In genomic region chr3:101500393-101501051, GRCm38 (mm10) we compare ENCODE assay signal across 10 mouse cellular contexts.
DNase-seq lines count a peak whose midpoint lies in the region; ATAC-seq and TF ChIP-seq lines count a peak whose summit lies in the region.
"Had no signal": no experiment of that assay in that cellular context is flagged by ENCODE, and none has a peak within 500 bp of the region (broad histone marks: within the 10 kb centered on the region; RNA-seq: fewer than 3 reads in every experiment).

No protein-coding gene starts in this region.

- H3K27ac ChIP-seq in hindbrain, postnatal 0 days = no peak overlapping the region
- H3K27ac ChIP-seq in hindbrain, embryonic 14.5 days = no peak overlapping the region
- no peak overlapping the region for H3K27ac ChIP-seq in limb, embryonic 10.5 days
- H3K27ac ChIP-seq: embryonic facial prominence, embryonic 12.5 days; liver, embryonic 13.5 days had no signal

- H3K4me2 ChIP-seq in hindbrain, postnatal 0 days (ENCODE audit: low read depth, low read length) = no peak overlapping the region
- H3K4me2 ChIP-seq in hindbrain, embryonic 14.5 days (replicated peaks) = no peak overlapping the region
- H3K4me2 ChIP-seq: embryonic facial prominence, embryonic 12.5 days; liver, embryonic 13.5 days had no signal

- no peak overlapping the region for H3K9ac ChIP-seq in hindbrain, postnatal 0 days (replicated peaks; ENCODE audit: low read length)
- no peak overlapping the region for H3K9ac ChIP-seq in hindbrain, embryonic 14.5 days
- H3K9ac ChIP-seq: embryonic facial prominence, embryonic 12.5 days; liver, embryonic 13.5 days had no signal

- no peaks in the 10 kb centered on the region for H3K9me3 ChIP-seq in hindbrain, postnatal 0 days (ENCODE audit: low read length)
- H3K9me3 ChIP-seq in hindbrain, embryonic 14.5 days (ENCODE audit: control insufficient read depth, low read length) = no peaks in the 10 kb centered on the region
- no peaks in the 10 kb centered on the region for H3K9me3 ChIP-seq in limb, embryonic 10.5 days (replicated peaks)
- H3K9me3 ChIP-seq: embryonic facial prominence, embryonic 12.5 days; liver, embryonic 13.5 days had no signal

- no peaks in the 10 kb centered on the region for H3K36me3 ChIP-seq in hindbrain, postnatal 0 days (ENCODE audit: insufficient read depth, low read length)
- no peaks in the 10 kb centered on the region for H3K36me3 ChIP-seq in hindbrain, embryonic 14.5 days (replicated peaks; ENCODE audit: control insufficient read depth, insufficient read depth)
- H3K36me3 ChIP-seq in limb, embryonic 10.5 days = no peaks in the 10 kb centered on the region
- H3K36me3 ChIP-seq: embryonic facial prominence, embryonic 12.5 days; liver, embryonic 13.5 days had no signal

- intact Hi-C loops in heart, postnatal 14 days (cut with DNase I) = no loop called here

- 69% methylated on average over 11 of the region's 11 CpGs for WGBS in hindbrain, postnatal 0 days
- WGBS in hindbrain, embryonic 14.5 days = 77% methylated on average over 11 of the region's 11 CpGs
- 85% methylated on average over 11 of the region's 11 CpGs for WGBS in limb, embryonic 10.5 days

- DNase-seq in hindbrain, postnatal 0 days (ENCODE audit: low spot score) = no peak
- no peak for DNase-seq in hindbrain, embryonic 14.5 days (ENCODE audit: low spot score)
- peak; percentile 71 to 78 for DNase-seq in adrenal gland, postnatal 36 days
- peak; percentile 37 to 49 for DNase-seq in heart, postnatal 14 days
- DNase-seq in lung, postnatal 10 days = peak; percentile 74
- no peak for DNase-seq in thymus, postnatal 14 days
- DNase-seq in layer of hippocampus, postnatal 25 days (ENCODE audit: extremely low spot score in 1 of 2, low spot score in 1 of 2) = no peak
- DNase-seq in limb, embryonic 10.5 days (ENCODE audit: low spot score) = no peak
- DNase-seq: liver, embryonic 13.5 days had no signal

- H3K4me3 ChIP-seq in hindbrain, postnatal 0 days (ENCODE audit: low read length) = no peak overlapping the region
- H3K4me3 ChIP-seq in hindbrain, embryonic 14.5 days (replicated peaks; ENCODE audit: low read length) = no peak overlapping the region
- no peak overlapping the region for H3K4me3 ChIP-seq in limb, embryonic 10.5 days
- H3K4me3 ChIP-seq: embryonic facial prominence, embryonic 12.5 days; liver, embryonic 13.5 days had no signal

- H3K27me3 ChIP-seq in hindbrain, postnatal 0 days (ENCODE audit: insufficient read depth, low read length) = no peaks in the 10 kb centered on the region
- no peaks in the 10 kb centered on the region for H3K27me3 ChIP-seq in hindbrain, embryonic 14.5 days (ENCODE audit: control insufficient read depth, insufficient read depth, low read length)
- no peaks in the 10 kb centered on the region for H3K27me3 ChIP-seq in limb, embryonic 10.5 days (ENCODE audit: low read depth, poor library complexity, severe bottlenecking)
- H3K27me3 ChIP-seq: embryonic facial prominence, embryonic 12.5 days had no signal

- no peaks in the 10 kb centered on the region for H3K4me1 ChIP-seq in hindbrain, postnatal 0 days (ENCODE audit: insufficient read depth, low read length)
- no peaks in the 10 kb centered on the region for H3K4me1 ChIP-seq in hindbrain, embryonic 14.5 days (replicated peaks; ENCODE audit: control insufficient read depth, insufficient read depth, low read length)
- peaks cover 10% of the 10 kb centered on the region for H3K4me1 ChIP-seq in limb, embryonic 10.5 days
- H3K4me1 ChIP-seq: liver, embryonic 13.5 days had no signal

- TF ChIP-seq CTCF in hindbrain, postnatal 0 days (IDR thresholded peaks at IDR 0.05; ENCODE audit: low read depth) = no peak

- ATAC-seq in hindbrain, postnatal 0 days = 0 out of 2 replicates have a peak, but pooled peaks have one; percentile 17
- ATAC-seq in hindbrain, embryonic 14.5 days (ENCODE audit: low FRiP score) = no peak

Comparison
In these comparisons a context has a peak if more than half of its experiments do, and no peak if none do; other contexts are left out.
1. DNase-seq: peak in adrenal gland, postnatal 36 days (2 of 2), heart, postnatal 14 days (2 of 2) and lung, postnatal 10 days (single experiment); none in hindbrain, postnatal 0 days (single experiment), hindbrain, embryonic 14.5 days (single experiment), thymus, postnatal 14 days (single experiment), layer of hippocampus, postnatal 25 days (0 of 2) and limb, embryonic 10.5 days (single experiment).